Mouse (Mus musculus): ENCODE measurements around the gene Gm47429. TPM values are rescaled to one million over a fixed set of nuclear protein-coding genes. Genes with fewer than 3 reads are reported as not detected.
A peak's percentile ranks its signal among the peaks of the same experiment; 100 is the strongest.
"Not testable (repeated sequence)": the region's sequence is repeated elsewhere in the genome, so short reads cannot be mapped to it uniquely, and the experiment has no call there.

The Gm47429 gene
- not detected for total RNA-seq (2021)

DNA sequence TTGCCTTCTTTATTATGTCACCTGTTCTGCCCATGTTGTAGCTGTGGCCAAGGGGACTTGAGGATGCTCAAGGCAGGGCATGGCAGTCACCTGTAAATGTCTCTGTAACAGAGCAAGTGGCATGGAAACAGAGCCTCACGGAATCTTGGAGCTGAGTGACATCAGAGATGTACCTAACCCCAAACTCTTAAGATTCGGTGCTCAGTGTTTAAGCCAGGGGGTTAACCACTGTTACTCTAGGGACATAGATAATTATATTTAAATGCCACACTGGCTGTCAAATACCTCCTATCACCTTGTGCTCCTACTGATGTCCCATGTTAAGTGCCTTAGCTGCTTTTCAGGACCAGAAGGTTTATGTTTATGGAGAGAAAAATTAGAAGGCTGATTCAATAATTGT lies at the start of gene Gm47429:
Gene Gm47429 (minus strand): TSS at position 101 of the 400 bp plus-strand sequence.
- DNase-seq: no peak

DNA sequence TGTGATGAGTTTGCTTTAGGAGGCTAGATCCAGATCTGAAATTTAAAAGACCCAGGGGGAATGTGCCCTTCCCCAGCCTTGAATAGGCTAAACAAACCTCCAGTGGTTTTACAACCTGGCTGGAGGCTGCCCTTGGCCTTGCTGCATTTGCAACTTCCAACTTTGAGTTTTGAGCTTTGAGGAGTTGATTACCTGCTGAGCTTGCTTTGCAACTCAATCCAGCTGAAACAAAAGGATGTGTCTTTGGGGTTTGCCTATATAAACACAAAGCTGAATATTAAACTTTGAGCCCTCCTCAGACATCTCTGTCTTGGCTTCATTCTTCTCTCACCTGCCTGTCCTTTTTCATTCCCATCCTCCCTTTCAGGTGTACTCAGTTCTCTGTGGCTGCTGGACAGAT lies 44.8 kb upstream of the Gm47429 start:
- DNase-seq: not testable (repeated sequence)

DNA sequence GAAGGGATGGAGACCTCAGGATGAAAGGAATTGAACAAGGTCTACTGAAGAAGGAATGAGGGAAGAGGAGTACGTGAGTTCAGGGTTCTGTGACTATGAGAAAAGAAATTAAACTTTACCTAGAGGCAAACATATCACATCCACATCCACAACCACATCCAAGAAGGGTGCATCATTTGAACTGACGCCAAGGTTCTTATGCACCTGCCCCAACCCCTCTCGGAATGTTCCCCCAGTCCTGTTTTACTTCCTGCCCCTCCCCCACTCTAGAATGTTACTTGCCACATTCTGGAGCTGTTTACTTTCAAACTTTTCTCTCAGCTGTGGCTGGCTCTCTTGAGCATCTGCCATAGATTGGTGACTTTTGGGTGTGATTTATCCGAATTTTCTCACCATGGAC lies 23.3 kb upstream of the Gm47429 start, which contains the start of gene Nutm2:
Gene Nutm2 (plus strand): TSS at position 301 of the 400 bp plus-strand sequence.
- no peak for DNase-seq

DNA sequence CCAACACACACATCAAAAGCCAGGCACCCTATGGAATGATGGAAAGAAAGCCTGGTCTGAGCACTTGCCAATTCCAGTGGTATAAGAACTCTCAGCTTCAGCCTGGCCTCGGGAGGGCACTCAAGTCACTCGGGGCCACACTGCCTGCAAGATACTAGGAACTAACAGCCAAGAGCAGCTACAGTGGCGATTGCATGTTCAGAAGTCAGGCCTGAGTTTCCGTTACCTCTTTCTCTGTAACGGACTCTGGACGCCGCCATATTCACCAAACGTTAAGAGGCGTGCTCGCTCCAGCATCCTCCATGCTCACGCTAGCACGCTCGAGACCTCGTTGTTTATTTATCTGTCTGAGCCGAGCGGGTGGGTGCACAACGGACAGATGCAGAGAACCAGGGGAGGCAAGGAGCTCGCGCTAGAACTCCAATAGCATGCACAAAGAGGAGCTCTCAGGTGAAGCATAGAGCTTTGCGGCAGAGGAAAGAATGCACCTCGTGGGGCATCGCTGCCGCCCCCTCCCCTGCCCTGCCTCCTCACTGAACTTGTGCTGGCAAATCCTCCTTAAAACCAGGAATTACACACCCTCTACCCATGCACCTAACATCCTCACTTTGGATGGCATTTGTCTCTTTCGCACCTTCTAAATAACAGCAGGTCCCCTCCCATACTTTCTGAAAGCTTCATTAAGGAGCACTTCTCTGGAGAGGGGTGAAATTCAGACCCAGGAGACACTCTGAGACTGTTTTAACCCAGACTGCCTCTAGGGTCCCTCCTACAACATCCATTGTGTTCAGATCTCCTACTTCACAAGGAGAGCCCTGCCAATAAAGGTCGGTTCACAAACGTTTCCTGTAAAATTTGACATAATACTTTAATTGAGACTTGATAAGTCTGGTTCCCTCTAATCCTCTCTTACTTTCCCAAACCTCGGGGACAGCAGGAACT lies 21.2 kb upstream of the Gm47429 start:
- no peak for DNase-seq

DNA sequence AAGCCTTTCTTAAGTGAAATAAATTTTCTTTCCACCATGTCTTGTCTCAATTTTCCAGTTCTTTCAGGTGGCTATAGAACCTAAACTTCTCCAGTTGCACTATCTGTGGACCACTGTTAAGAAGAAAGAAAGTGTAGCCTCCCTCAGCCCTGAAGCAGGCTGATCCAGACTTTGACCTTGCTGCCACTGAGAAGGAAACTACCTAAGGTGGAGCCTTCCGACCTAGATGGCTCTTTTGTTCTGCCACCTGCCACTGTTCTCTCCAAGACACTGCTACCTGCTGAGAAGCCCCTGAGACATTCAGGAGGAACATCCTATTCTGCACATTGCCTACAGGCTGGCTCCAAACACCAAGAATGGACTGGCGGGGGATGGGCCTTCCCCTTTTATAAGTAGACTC lies 16.7 kb upstream of the Gm47429 start:
- DNase-seq: not testable (repeated sequence)

DNA sequence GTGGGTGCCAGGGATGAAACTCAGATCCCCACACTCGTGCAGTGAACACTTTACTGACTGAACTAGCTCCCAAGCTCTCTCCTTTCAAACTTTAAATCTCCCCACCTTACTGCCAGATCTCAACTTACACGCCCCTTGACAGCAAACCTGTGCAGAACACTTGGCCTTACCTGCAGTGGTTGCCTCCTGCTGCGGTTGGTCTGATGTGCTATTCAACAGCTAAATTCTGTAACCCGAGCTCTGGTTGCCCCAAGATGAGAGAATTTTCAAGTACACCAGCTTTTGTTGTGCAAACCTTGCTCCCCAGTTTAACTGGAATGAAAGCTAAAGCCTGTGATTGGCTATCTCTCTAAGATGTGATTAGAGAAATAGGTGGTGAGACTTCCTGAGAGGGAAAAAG lies 9.7 kb upstream of the Gm47429 start:
- DNase-seq: no peak

DNA sequence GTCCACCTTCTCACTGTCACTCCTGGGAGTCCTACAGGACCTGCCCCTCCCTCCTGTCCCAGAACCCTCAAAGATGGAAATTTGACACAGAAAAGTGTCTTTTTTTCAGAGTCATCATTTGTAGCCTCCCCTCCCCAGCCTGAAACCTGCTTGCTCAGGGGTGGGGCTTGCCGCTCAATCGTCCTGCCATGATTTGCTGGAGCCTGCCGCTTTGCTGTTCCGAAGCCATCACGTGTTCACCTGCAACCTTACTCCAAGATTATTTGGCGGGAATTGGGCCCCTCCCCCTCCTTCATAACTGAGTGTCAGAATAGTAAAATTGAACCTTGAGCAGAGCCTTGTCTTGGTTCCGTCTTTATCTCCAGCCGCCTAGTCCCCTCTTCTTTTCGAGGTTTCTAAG lies 8.6 kb upstream of the Gm47429 start:
- DNase-seq: not testable (repeated sequence)

DNA sequence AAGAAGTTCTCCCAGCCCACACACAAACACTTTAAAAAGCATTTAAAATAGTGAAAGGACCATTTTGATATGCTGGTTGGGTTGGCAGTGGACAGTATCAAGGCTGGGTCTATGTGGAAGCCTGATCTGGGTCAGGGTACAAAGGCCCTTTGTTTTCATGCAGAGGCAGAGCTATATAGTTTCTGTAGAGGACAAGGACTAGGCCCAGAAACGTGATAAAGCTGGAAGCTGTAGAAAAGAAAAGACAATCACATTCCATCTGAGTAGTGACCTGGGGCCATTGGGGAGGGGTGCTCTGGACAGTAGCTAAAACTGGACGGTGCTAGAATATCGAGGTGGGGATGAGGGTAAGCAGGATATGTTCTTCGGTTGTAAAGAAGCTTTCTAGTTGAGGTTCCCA lies 1.5 kb upstream of the Gm47429 start:
- no peak for DNase-seq

DNA sequence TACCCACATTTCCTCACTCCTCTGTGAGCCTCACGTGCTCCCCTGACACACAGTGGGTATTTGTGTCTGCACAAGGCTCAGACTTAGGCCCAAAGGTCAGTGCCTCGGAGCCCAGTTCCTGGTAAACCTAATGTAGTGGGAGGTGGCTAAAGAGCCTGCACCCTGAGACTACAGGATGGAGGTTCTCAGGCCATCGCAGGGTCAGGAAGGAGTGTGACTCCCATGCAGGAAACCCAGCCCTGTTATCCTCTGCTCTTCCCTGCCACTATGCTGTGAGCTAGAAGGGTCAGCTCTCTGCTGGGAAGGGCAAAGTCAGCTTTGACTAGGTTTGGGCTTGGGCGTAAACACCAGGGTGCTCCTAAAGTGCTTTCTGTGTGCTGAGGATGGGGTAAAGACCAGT lies 17.0 kb downstream of the Gm47429 start:
- DNase-seq: no peak

DNA sequence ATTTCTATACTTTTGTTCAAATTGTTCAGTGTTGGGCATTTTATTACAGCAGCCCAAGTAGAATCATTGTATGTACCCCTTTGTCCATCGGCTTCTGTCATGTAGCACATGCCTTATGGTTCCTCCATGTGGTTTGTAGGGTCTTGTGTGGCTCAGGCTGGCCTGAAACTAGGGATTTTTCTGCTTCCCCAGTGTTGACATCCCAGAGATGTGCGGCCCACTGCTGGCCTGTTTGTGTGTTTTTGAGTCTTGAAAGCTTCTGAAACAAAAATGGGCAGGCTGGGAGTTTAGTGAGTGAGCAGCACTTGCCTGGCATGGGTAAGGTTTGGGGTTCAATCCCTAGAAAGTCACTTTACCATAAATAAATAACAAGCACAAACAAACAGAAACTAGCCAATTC lies 19.2 kb downstream of the Gm47429 start:
- DNase-seq: no peak

DNA sequence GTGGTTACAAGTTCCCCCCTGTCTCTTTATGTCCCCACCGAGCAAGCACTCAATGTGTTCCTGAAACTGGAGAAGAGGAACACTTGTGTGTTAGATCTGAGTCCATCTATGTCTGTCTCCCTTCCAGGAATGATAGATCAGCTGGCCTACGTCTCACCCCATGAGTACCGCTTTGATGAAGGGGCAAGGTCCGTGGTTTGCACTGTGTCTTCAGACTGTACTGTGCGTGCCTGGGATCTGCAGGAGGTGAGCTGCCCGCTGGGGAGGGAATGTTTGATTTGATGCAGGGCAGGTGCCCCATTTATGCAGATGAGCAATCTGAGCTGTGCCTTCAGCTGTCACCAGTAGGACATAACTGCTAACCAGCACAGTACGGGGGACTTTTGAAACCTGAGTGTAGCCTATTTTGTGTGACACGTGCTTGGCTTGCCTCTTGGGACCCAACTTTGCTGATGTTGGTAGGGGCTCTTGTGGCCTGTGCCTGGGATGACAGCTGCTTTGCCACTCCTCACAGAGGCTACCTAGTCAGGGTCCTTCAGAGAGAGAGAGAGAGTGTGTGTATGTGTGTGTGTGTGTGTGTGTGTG lies 20.0 kb downstream of the Gm47429 start:
- no peak for DNase-seq

DNA sequence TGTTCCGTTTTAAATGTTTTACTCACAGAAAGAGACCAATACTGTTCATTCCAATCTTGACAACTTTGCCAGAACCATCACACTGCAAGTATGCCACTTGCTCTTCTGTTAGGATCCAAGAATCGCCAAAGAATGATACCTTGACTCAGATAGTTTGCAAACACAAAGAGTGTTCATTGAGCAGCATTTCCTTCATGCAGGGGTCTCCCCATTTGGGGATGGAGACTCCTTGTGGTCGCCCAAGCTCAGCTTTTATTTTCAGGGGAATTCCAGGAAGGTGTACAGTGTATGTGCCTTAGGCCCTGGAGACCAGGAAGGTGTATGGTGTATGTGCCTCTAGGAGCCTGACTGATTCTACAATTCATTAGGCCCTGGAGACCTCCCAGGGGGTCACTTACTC lies 25.3 kb downstream of the Gm47429 start:
- no peak for DNase-seq

DNA sequence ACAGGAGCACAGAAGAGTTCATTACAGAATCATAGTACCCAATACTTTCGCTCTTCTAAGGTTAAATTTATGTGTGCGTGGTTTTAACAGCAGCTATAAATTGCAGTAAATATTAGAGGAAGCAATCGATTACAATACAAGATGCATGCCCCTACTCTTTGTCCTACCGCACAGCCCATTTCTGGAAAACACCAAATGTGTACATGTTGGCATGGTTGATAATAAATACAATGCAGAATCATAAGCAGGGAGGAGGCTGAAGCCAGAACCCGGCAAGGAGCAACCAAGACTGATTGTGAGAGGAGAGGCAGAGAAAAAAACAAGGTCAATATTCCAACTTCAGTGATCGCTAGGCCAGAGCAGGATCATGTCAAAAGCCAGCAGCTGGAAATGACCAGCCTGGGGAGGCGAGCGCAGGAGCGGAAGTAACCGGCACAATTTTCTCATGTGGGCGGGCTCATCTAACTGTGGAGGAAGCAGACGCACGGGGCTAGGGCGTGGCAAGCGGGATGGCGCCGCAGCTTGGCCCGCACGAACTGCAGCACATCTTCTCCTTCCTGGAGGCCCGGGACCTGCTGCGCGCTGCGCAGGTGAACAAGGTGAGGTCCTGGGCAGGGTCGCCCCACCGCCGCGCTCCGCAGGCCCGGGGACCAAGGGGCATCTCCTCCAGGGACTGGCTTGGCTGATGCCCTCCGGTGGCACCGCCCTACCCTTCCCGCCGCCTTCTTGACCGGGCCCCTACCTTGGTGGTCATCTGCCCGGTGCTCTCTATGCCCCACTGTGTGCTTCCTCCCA lies 26.1 kb downstream of the Gm47429 start, which contains the start of gene Fbxw17:
Gene Fbxw17 (plus strand): TSS at position 476 of the 795 bp plus-strand sequence.
- DNase-seq: peak; percentile 73 to 78

Other genes starting within 250 kb of the Gm47429 start
- gene Gm906, start 193.6 kb downstream of the Gm47429 start, total RNA-seq (2021): not detected
- 10 to 100 TPM; 15.0 to 16.4 TPM for gene Fbxw17, start 26.0 kb downstream of the Gm47429 start, total RNA-seq (2021)
- gene Nutm2, start 23.4 kb upstream of the Gm47429 start, total RNA-seq (2021): not detected
- not detected for gene Gm904, start 199.3 kb upstream of the Gm47429 start, total RNA-seq (2021)